Mouse (Mus musculus) liver, adult 2 months (tissue): Measurements from ENCODE around the gene Aifm2.

Experiments
- CTCF ChIP-seq: fragments of 200-500 bp; IDR thresholded peaks from 2 replicates; pipeline ENCODE4 v1.5.1; 2011; ENCODE audit warnings: low read depth, low read length, control low read depth
- POLR2A ChIP-seq: fragments of 200-500 bp; IDR thresholded peaks from 2 replicates; pipeline ENCODE4 v1.6.1; 2011; ENCODE audit warnings: low read length, control low read depth; ENCODE audit not compliant: insufficient read depth; ENCODE audit errors: extremely low read depth

DNA sequence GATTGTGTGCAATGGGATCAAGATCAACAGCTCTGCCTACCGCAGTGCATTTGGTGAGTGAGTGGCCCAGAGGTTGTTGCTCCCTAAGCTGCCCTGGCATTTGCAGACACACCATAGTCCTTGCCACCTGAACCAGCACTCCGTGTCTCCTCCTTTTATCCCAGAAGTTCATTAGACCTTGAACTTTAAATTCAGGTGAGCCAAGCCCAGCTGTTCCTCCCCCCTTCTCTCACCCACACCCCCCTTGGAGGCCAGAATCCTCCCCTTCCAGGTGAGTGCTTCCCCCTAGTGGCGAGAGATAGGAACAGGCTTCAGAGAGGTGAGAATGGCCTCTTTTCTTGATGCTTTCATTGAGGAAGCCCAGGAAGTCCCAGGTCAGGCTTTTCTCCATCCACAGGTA is 19.3 kb downstream of the Aifm2 start:
- peak; percentile 89 for TF ChIP-seq CTCF
- TF ChIP-seq POLR2A = no peak
